Mouse (Mus musculus) CH12.LX (cell line): Measurements from ENCODE around the gene Cblc. TPM values are rescaled to one million over a fixed set of nuclear protein-coding genes. Genes with fewer than 3 reads are reported as not detected.

Experiments used
- DNase-seq: peaks from one replicate; pipeline ENCODE4 v3.0.0-alpha.2; 2013; ENCODE audit errors: extremely low read depth
- H3K27ac ChIP-seq: 2 replicates; pipeline ENCODE4 v1.5.1; 2012; ENCODE audit warnings: low read depth, mild to moderate bottlenecking, control low read depth, moderate library complexity; ENCODE audit not compliant: insufficient read depth
- H3K27me3 ChIP-seq: replicated peaks from 2 replicates; pipeline ENCODE3; 2012; ENCODE audit warnings: inconsistent platforms
- H3K36me3 ChIP-seq, 2 experiments: replicated peaks in 1 of 2; 2 replicates each; pipeline versions ENCODE3 to v1.6.1; 2012; ENCODE audit warnings: inconsistent platforms in 1 of 2, low read length in 1 of 2, mild to moderate bottlenecking in 1 of 2, mixed read lengths in 1 of 2, moderate library complexity in 1 of 2; ENCODE audit not compliant: control insufficient read depth in 1 of 2, insufficient read depth in 1 of 2
- H3K4me1 ChIP-seq, 2 experiments: 2 replicates each; pipeline ENCODE4 v1.6.1; 2012; ENCODE audit warnings: inconsistent platforms in 1 of 2, moderate library complexity in 1 of 2; ENCODE audit not compliant: insufficient read depth in 2 of 2, control insufficient read depth in 1 of 2
- H3K4me2 ChIP-seq: 2 replicates; pipeline ENCODE4 v1.6.1; 2012; ENCODE audit warnings: low read depth, mild to moderate bottlenecking, control low read depth; ENCODE audit not compliant: poor library complexity, insufficient read depth, severe bottlenecking
- H3K4me3 ChIP-seq, 3 experiments: fragments of 150-350 bp in 1 of 3; sonication (generic) in 1 of 3; replicated peaks in 1 of 3; 2 replicates each; pipeline versions ENCODE3 to v1.5.1; 2011 to 2012; ENCODE audit warnings: low read depth in 2 of 3, low read length in 2 of 3, mild to moderate bottlenecking in 2 of 3, moderate library complexity in 2 of 3, control low read depth in 1 of 3, improper control_type of control experiment in 1 of 3, inconsistent platforms in 1 of 3, mixed read lengths in 1 of 3; ENCODE audit not compliant: poor library complexity in 1 of 3
- H3K79me2 ChIP-seq: replicated peaks from 2 replicates; pipeline ENCODE4 v1.6.1; 2012; ENCODE audit warnings: mild to moderate bottlenecking, moderate library complexity; ENCODE audit not compliant: control insufficient read depth, poor library complexity, insufficient read depth, severe bottlenecking; ENCODE audit errors: extremely low read depth
- H3K9ac ChIP-seq: 2 replicates; pipeline ENCODE4 v1.6.1; 2012; ENCODE audit warnings: low read depth, mild to moderate bottlenecking, control low read depth, moderate library complexity; ENCODE audit not compliant: insufficient read depth
- H3K9me3 ChIP-seq: replicated peaks from 2 replicates; pipeline ENCODE3; 2012; ENCODE audit warnings: low read length, inconsistent platforms, mixed read lengths
- BHLHE40 ChIP-seq: IDR thresholded peaks from 2 replicates; pipeline ENCODE4 v1.6.1; 2011; ENCODE audit warnings: mild to moderate bottlenecking, low read depth, low read length, improper control_type of control experiment
- CHD1 ChIP-seq: IDR thresholded peaks from 2 replicates; pipeline ENCODE4 v1.6.1; 2012; ENCODE audit warnings: low read depth, low read length, improper control_type of control experiment, inconsistent platforms
- CHD2 ChIP-seq: IDR thresholded peaks from 2 replicates; pipeline ENCODE4 v1.6.1; 2011; ENCODE audit warnings: low read length, improper control_type of control experiment
- CTCF ChIP-seq, 2 experiments: IDR thresholded peaks in 1 of 2; conservative IDR thresholded peaks in 1 of 2; 2 replicates each; pipeline ENCODE4 v1.5.1; 2011 to 2012; ENCODE audit warnings: low read depth in 2 of 2, low read length in 2 of 2, improper control_type of control experiment in 1 of 2, inconsistent platforms in 1 of 2, mild to moderate bottlenecking in 1 of 2, moderate library complexity in 1 of 2
- E2F4 ChIP-seq: IDR thresholded peaks from 2 replicates; pipeline ENCODE4 v1.6.1; 2011; ENCODE audit warnings: low read depth, low read length, improper control_type of control experiment; ENCODE audit not compliant: insufficient replicate concordance
- ELF1 ChIP-seq: IDR thresholded peaks from 2 replicates; pipeline ENCODE4 v1.6.1; 2014; ENCODE audit warnings: low read depth, mild to moderate bottlenecking, inconsistent platforms, low read length, improper control_type of control experiment
- EP300 ChIP-seq: IDR thresholded peaks from 2 replicates; pipeline ENCODE4 v1.6.1; 2011; ENCODE audit warnings: low read length, improper control_type of control experiment
- ETS1 ChIP-seq: conservative IDR thresholded peaks from 2 replicates; pipeline ENCODE4 v1.6.1; 2012; ENCODE audit warnings: low read depth, mild to moderate bottlenecking, inconsistent platforms, low read length, improper control_type of control experiment, moderate library complexity
- GABPA ChIP-seq: IDR thresholded peaks from 2 replicates; pipeline ENCODE4 v1.6.1; 2012; ENCODE audit warnings: low read depth, low read length, improper control_type of control experiment, inconsistent platforms; ENCODE audit not compliant: insufficient replicate concordance
- HCFC1 ChIP-seq: IDR thresholded peaks from 2 replicates; pipeline ENCODE4 v1.6.1; 2012; ENCODE audit warnings: low read depth, mild to moderate bottlenecking, inconsistent platforms, low read length, improper control_type of control experiment
- IRF4 ChIP-seq: IDR thresholded peaks from 2 replicates; pipeline ENCODE4 v1.6.1; 2014; ENCODE audit warnings: low read depth, mild to moderate bottlenecking, inconsistent platforms, low read length, improper control_type of control experiment
- JUN ChIP-seq: IDR thresholded peaks from 2 replicates; pipeline ENCODE4 v1.6.1; 2011; ENCODE audit warnings: low read depth, mild to moderate bottlenecking, low read length, improper control_type of control experiment, moderate library complexity; ENCODE audit not compliant: insufficient read depth
- JUND ChIP-seq: conservative IDR thresholded peaks from 2 replicates; pipeline ENCODE4 v1.6.1; 2011; ENCODE audit warnings: low read depth, low read length, improper control_type of control experiment
- KAT2A ChIP-seq: IDR thresholded peaks from 2 replicates; pipeline ENCODE4 v1.6.1; 2012; ENCODE audit warnings: low read length, improper control_type of control experiment, inconsistent platforms; ENCODE audit not compliant: insufficient replicate concordance
- MAFK ChIP-seq: IDR thresholded peaks from 2 replicates; pipeline ENCODE4 v1.6.1; 2011; ENCODE audit warnings: low read length, improper control_type of control experiment; ENCODE audit not compliant: insufficient replicate concordance
- MAX ChIP-seq: IDR thresholded peaks from 2 replicates; pipeline ENCODE4 v1.6.1; 2011; ENCODE audit warnings: low read length, improper control_type of control experiment
- MAZ ChIP-seq: IDR thresholded peaks from 2 replicates; pipeline ENCODE4 v1.6.1; 2012; ENCODE audit warnings: low read depth, mild to moderate bottlenecking, inconsistent platforms, low read length, improper control_type of control experiment, moderate library complexity
- MEF2A ChIP-seq: IDR thresholded peaks from 2 replicates; pipeline ENCODE4 v1.6.1; 2014; ENCODE audit warnings: low read depth, mild to moderate bottlenecking, inconsistent platforms, low read length, improper control_type of control experiment, borderline replicate concordance
- MXI1 ChIP-seq: IDR thresholded peaks from 2 replicates; pipeline ENCODE4 v1.6.1; 2011; ENCODE audit warnings: mild to moderate bottlenecking, low read depth, low read length, improper control_type of control experiment
- MYC ChIP-seq: IDR thresholded peaks from 2 replicates; pipeline ENCODE4 v1.6.1; 2011; ENCODE audit warnings: low read depth, mild to moderate bottlenecking, improper control_type of control experiment, low read length
- NELFE ChIP-seq: IDR thresholded peaks from 2 replicates; pipeline ENCODE4 v1.6.1; 2011; ENCODE audit warnings: low read depth, low read length, improper control_type of control experiment
- NRF1 ChIP-seq: IDR thresholded peaks from 2 replicates; pipeline ENCODE4 v1.6.1; 2014; ENCODE audit warnings: low read depth, mild to moderate bottlenecking, inconsistent platforms, low read length, improper control_type of control experiment, moderate library complexity
- PAX5 ChIP-seq: IDR thresholded peaks from 2 replicates; pipeline ENCODE4 v1.6.1; 2012; ENCODE audit warnings: low read length, inconsistent platforms, mixed read lengths
- POLR2A ChIP-seq: IDR thresholded peaks from 2 replicates; pipeline ENCODE4 v1.6.1; 2011; ENCODE audit warnings: low read depth, mild to moderate bottlenecking, improper control_type of control experiment, low read length
- POLR2AphosphoS2 ChIP-seq: IDR thresholded peaks from 2 replicates; pipeline ENCODE4 v1.6.1; 2011; ENCODE audit warnings: low read depth, low read length, improper control_type of control experiment
- RAD21 ChIP-seq: IDR thresholded peaks from 2 replicates; pipeline ENCODE4 v1.6.1; 2011; ENCODE audit warnings: low read depth, mild to moderate bottlenecking, low read length, improper control_type of control experiment, moderate library complexity
- RCOR1 ChIP-seq: conservative IDR thresholded peaks from 2 replicates; pipeline ENCODE4 v1.6.1; 2012; ENCODE audit warnings: low read depth, mild to moderate bottlenecking, inconsistent platforms, low read length, improper control_type of control experiment
- SIN3A ChIP-seq: IDR thresholded peaks from 2 replicates; pipeline ENCODE4 v1.6.1; 2012; ENCODE audit warnings: low read length, improper control_type of control experiment, inconsistent platforms
- SMC3 ChIP-seq: IDR thresholded peaks from 2 replicates; pipeline ENCODE4 v1.6.1; 2011; ENCODE audit warnings: low read depth, low read length, improper control_type of control experiment
- TBP ChIP-seq: conservative IDR thresholded peaks from 2 replicates; pipeline ENCODE4 v1.6.1; 2011; ENCODE audit warnings: low read depth, low read length, improper control_type of control experiment
- TCF12 ChIP-seq: IDR thresholded peaks from 2 replicates; pipeline ENCODE4 v1.6.1; 2014; ENCODE audit warnings: low read depth, mild to moderate bottlenecking, inconsistent platforms, low read length, improper control_type of control experiment
- UBTF ChIP-seq: IDR thresholded peaks from 2 replicates; pipeline ENCODE4 v1.6.1; 2012; ENCODE audit warnings: low read depth, mild to moderate bottlenecking, inconsistent platforms, low read length, improper control_type of control experiment, moderate library complexity
- USF1 ChIP-seq: IDR thresholded peaks from 2 replicates; pipeline ENCODE4 v1.6.1; 2014; ENCODE audit warnings: low read depth, mild to moderate bottlenecking, inconsistent platforms, low read length, improper control_type of control experiment
- USF2 ChIP-seq: conservative IDR thresholded peaks from 2 replicates; pipeline ENCODE4 v1.6.1; 2011; ENCODE audit warnings: low read depth, low read length, improper control_type of control experiment
- ZC3H11A ChIP-seq: IDR thresholded peaks from 2 replicates; pipeline ENCODE4 v1.6.1; 2012; ENCODE audit warnings: low read depth, mild to moderate bottlenecking, inconsistent platforms, low read length, improper control_type of control experiment
- ZKSCAN1 ChIP-seq: IDR thresholded peaks from 2 replicates; pipeline ENCODE4 v1.6.1; 2012; ENCODE audit warnings: low read depth, inconsistent platforms, low read length, improper control_type of control experiment, borderline replicate concordance
- ZMIZ1 ChIP-seq: IDR thresholded peaks from 2 replicates; pipeline ENCODE4 v1.6.1; 2012; ENCODE audit warnings: low read depth, mild to moderate bottlenecking, inconsistent platforms, low read length, improper control_type of control experiment
- ZNF384 ChIP-seq: IDR thresholded peaks from 2 replicates; pipeline ENCODE4 v1.6.1; 2012; ENCODE audit warnings: low read depth, low read length, improper control_type of control experiment, inconsistent platforms
- dilution Hi-C: fragments of 300-500 bp; cut with MboI; formaldehyde crosslinking; loops from 2 replicates; pipeline ENCODE4 v1.14.3; 2020; ENCODE audit warnings: low sequenced_read_pairs; ENCODE audit not compliant: extremely low pct_unique_long_range_greater_than_20kb, extremely low pct_ligation_motif_present
- in situ Hi-C: fragments of 300-500 bp; cut with MboI; formaldehyde crosslinking; loops from 3 replicates; pipeline ENCODE4 v1.14.3; 2019; ENCODE audit warnings: low sequenced_read_pairs, low pct_ligation_motif_present, low pct_unique_long_range_greater_than_20kb, mixed read lengths
- polyA plus RNA-seq: library from polyadenylated mRNA; unstranded; fragments of >175 nt; gene quantifications from 2 replicates; pipeline ENCODE4 v1.2.1, GENCODE M21; 2012; ENCODE audit warnings: low read depth; ENCODE audit not compliant: insufficient read length
- total RNA-seq, 2 experiments: library from RNA; depleted of rRNA; stranded (reverse); fragments of 300-350 nt in 1 of 2; fragments of >200 nt in 1 of 2; gene quantifications; 2 replicates each; pipeline ENCODE4 v1.2.3; 2012 to 2014

Cblc gene
- total and polyA plus RNA-seq, 3 experiments: 6.4 to 30.8 (median 13.4) TPM

DNA sequence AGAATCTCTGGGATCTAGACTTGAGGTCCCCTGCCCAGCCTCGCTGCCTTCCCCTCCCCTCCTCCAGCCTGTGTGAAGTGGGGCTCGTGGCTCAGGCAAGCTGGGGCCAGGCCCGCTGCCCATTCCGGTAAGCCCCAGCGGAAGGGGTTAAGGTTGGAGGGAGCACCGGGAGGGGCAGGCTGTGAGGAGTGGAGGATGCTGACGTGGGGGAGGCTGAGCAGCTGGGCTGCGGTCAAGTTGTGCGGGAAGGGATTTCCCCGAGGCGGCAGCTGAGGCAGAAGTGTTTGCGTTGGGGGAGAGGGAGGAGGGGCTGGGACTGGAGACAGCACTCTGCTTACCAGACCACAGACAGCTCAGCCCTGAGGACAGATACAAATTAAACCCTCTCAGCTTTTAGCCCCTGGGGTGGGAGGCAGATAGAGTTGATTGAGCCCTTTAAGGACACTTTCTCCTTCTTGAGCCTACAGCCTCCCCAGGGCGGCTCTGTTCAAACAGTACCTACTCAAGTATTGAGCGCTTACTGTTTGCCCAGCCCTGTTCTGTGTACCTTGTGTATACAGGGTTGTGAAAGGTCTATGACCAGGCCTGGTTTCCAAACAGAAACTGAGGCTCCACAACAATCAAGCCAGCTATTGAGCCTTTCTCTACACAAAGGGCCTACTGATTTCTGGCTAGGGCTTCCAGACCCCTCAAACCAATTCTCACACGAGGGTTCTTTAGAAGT, 20.9 kb upstream of the Cblc start:
- H3K9ac ChIP-seq: peak overlapping the region; percentile 71
- dilution Hi-C loops (no loop called here), in situ Hi-C loops (no loop called here)
- H3K4me1 ChIP-seq: peaks cover 43 to 66% of the 10 kb centered on the region in 2 experiments
- peak overlapping the region; percentile 64 for H3K4me2 ChIP-seq
- H3K4me3 ChIP-seq: peak overlapping the region; percentile 51 to 64 (median 63)
- peaks cover 5% of the 10 kb centered on the region for H3K9me3 ChIP-seq
- H3K79me2 ChIP-seq: peaks cover 41% of the 10 kb centered on the region
- TF ChIP-seq MAX (peak; percentile 71), TCF12 (peak; percentile 100), MAZ (peak; percentile 100), ZMIZ1 (peak; percentile 87; the same call in 1 of the 2 replicates), NELFE (peak; percentile 61), MYC (no peak), ELF1 (peak; percentile 73), SMC3 (no peak; the same call in 1 of the 2 replicates), USF2 (no peak; the same call in 1 of the 2 replicates), RCOR1 (no peak; the same call in 1 of the 2 replicates), HCFC1 (peak; percentile 64), ETS1 (peak; percentile 99), MAFK (no peak), ZKSCAN1 (no peak), TBP (0 out of 2 replicates have a peak, but pooled peaks have one; percentile 49), JUN (0 out of 2 replicates have a peak, but pooled peaks have one; percentile 27), SIN3A (peak; percentile 94), MEF2A (peak; percentile 93), KAT2A (0 out of 2 replicates have a peak, but pooled peaks have one; percentile 52), BHLHE40 (peak; percentile 89), CHD1 (peak; percentile 76; the same call in 1 of the 2 replicates), NRF1 (no peak), PAX5 (no peak), ZC3H11A (no peak), JUND (no peak), GABPA (no peak), USF1 (no peak), CHD2 (peak; percentile 96), RAD21 (no peak; the same call in 1 of the 2 replicates), UBTF (no peak; the same call in 1 of the 2 replicates), MXI1 (peak; percentile 92), EP300 (peak; percentile 93), ZNF384 (no peak), CTCF (conservative IDR thresholded peaks at IDR 0.05 in 1 of 2, IDR thresholded peaks at IDR 0.05 in 1 of 2; ENCODE audit: low read depth in 2 of 2, low read length in 2 of 2) (no peak), E2F4 (no peak), IRF4 (peak; percentile 85), POLR2A (peak; percentile 63), POLR2AphosphoS2 (0 out of 2 replicates have a peak, but pooled peaks have one; percentile 70)
- H3K27me3 ChIP-seq: no peaks in the 10 kb centered on the region
- peaks cover 34 to 60% of the 10 kb centered on the region in 2 experiments for H3K36me3 ChIP-seq
- peak; percentile 97 for DNase-seq
- peak overlapping the region; percentile 95 for H3K27ac ChIP-seq
